Mouse (Mus musculus) right cerebral cortex, postnatal 14 days (tissue): ENCODE measurements at regions not wholly inside any gene's neighbourhood (a gene's known extent, or its start where the extent isn't known, plus 50 kb on each side); places are given as distances from the start of the nearest gene placed in this dataset.

Experiments used
- DNase-seq: peaks from one replicate; pipeline ENCODE4 v3.0.0; 2022

DNA sequence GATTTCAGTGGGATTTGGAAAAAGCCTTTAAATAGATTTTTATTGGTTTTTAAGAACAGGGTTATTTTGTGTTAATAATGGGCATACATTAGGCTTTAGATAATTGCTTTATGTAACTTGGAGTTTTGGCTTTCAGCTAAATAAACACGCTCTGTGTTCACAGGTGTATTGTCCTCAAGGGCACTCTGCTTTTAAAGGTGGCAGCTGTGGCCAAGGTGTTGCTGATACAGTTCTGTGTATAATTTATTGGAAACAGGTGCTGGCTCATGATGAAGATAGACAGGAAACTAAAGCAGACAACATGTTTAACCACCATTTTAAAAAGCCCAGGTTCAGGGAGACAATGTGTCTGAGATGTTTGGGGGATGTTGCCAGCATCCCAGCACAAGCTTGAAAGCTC is 242.3 kb upstream of the Lrtm1 start:
- DNase-seq = no peak

DNA sequence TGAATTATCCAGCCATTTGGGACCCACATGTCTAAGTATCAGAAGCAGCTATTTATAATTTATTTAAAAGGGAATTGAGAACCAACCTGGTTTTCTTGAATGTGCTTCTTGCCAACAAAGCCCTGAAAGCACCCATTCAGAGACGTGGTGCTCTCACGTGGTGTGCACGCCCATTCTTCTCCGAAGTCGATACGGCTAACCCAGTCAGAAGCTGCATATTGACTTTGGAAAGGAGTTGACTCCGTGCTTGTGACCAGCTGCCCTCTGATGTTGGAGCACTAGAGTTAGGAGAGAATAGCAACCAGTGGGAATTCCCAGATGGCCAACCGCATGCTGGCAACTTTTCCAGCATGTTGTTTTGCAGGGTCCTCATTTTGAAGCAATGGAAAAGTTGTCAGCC is 240.2 kb upstream of the Lrtm1 start:
- no peak for DNase-seq

DNA sequence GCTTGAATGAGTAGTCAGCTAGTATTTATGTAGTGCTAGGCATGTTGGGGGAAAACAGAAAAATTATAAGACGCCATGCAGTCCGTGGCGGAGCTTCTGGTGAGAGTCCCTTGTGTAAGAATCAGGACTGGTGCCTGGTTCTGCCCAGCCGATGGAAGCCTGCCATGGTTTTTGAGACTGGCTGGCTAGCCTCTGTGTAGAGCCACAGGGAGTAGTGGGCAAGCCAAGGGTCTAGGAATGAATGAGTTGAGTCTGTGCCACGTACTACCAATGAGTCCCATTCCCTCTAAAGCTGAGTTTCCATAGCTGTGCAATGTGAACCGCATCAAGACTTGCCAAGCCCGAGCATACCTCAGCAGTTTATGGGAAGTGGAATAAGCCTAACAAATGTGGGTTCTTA is 236.3 kb upstream of the Lrtm1 start:
- DNase-seq = no peak

DNA sequence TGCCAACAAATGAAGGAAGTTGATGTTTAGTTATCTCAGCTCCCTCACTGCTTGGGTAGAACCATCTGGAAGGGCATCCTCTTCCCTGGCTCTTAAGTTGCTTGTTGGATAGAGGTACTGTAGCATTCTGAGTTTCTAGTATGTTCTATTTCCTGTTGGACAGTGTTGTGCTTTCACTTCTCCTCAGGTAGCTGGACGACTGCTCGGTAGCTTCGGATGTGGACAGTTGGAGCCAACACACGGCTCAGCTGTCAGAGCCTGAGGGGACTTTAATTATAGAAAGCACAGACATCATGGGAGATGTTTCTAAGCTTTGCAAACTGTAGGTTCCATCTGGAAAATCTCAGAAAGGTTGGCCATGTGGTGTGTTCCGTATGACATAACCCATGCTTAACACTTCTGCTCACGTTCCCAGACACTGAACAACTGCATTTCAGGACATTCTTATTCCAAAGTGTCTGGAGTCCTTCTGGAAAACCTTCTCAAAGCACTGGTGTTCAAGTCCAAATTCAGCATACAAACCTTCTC is 233.8 kb upstream of the Lrtm1 start:
- no peak for DNase-seq

DNA sequence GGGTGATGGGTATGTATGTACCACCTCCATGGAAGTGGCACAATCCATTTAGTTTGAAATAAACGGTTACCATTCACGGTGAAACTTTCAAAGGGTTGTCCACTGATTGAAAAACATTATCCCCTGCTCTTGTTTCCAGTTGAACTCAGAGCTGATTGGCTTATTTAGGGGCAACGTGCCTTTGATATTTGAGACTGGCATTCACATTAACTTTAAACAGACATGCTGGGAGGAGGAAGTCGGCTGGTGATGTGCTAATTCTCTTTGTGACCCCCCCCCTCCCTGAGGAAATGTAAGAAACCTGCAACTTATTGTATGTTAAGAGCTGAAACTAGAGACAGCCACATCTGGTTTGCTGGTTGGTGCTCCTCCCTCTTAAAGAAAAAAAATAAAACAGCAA is 219.7 kb upstream of the Lrtm1 start:
- DNase-seq = no peak

DNA sequence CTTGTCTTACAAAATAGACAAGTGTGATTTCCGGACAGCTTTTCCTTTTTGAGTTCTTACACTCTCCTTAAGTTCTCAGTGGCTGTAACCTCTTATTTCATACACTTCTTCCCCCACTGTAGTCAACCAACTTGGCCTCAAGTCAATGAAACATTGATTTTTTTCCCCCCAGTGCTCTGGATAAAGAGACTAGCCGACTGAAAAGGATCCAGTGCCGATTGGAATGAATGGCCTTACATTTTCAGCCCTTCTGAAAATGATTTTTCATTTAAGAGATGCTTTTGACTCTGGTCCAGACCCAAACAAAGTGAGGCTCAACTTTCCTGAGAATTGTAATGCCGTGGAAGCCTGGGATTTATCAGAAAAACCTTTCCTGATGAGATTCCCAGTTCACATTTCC is 216.3 kb upstream of the Lrtm1 start:
- DNase-seq = no peak

DNA sequence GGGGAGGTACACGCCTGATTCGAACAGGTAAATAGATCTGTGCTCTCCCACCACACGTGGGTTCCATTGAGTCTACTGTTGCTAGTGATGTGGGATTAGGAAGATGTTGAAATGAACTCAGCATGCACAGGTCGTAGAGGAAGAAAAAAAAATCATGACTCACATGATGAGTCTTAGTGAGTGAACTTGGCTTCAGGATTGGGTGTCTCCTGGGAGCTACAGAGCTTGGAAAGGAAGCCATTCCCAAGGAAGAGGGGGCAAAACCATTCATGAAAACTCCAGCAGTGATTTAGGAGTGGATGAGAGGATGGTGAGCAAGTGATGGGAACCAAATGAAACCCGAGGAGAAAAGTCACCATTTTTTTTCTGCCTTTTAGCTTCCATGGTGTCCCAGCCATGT is 215.9 kb upstream of the Lrtm1 start:
- DNase-seq = no peak

DNA sequence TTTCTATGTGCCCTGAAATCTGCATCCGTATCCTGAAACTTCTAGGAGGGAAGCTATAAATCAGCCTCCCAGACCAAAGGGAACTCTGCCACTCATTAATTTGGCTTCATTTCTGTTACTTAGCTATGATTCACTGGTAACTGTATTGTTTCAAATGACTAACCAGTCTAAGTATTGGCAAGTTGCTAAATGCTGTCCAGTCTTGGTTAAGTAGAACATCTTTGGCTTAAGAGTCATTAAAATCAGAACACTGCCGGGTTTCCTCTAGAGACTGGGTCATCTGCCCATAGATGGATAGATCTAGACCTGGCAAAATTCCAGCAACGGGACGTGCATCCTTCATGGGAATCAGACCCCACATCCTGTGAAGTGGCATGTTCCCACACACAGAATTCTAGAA is 209.9 kb upstream of the Lrtm1 start:
- no peak for DNase-seq

DNA sequence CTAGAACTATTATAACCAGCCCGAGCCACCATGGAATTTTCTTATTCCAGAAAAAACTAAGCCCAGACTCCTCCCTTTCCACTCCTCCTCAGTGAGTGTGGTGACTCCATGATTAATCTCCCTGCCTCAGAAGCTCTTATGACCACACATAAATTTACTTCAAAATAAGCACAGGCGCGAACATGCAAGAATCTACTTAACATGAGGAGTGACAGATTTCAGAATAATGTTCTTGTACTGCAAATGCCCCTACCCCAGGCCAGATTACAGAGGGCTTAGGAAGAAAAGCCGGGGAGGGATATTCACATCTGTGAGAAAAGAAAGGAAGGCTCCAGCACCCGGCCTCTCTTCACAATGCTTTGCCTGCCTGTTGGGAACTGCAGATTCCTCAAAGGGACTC is 208.7 kb upstream of the Lrtm1 start:
- no peak for DNase-seq

DNA sequence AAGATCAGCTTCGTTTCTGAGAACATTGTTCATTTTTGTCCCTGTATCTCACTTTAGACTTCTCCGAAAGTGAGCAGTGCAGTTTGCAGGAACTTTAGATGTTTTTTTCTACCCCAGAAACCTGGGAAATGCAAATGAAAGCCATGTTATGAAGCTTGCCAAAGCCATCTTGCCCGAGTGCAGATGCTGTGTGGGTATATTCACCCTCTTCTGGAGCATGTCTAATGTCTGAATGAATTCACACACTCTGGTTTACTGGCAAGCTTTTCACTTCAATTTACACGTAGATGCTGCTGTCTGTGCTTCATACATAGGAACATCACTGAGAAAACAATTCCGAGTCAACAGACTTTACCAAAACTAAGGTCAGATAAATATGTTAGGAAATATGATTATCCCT is 197.0 kb upstream of the Lrtm1 start:
- DNase-seq = no peak

DNA sequence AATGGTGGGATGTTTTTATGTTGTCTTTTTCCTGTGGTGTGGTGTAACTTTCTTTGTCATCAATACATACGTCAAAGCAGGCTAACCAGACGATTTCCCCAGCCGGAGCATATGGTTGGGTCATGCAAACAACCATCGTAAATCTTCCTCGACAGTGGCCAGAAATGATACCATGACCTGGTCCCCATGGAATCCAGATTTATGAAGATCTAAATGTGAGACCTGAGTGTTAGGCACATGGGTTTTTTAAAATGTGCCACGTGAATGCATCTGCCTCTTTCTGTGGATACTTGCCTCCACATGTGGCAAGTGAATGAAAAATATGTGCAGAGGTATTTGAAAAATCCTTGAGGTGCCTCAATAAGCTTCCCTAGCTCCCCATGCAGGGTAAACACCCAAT is 190.8 kb upstream of the Lrtm1 start:
- no peak for DNase-seq

DNA sequence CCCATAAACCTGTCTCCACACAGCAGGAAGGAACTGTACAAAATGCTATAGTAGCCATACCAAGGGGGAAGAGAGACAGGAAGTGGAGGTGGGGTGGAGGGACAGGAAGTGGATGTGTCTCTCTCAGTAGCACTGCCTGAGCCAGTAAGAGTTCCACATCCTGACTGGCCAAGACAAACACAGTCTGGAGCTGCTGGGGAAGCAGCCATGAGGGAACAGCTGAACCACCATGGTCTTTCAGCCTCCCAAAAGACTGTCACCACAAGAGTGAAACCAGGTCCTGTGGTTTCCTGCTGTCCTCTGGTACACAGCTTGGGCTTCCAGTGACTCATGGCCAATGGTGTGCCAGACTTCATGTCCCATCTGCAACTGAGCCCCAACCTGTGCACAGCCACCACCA is 180.9 kb upstream of the Lrtm1 start:
- no peak for DNase-seq

DNA sequence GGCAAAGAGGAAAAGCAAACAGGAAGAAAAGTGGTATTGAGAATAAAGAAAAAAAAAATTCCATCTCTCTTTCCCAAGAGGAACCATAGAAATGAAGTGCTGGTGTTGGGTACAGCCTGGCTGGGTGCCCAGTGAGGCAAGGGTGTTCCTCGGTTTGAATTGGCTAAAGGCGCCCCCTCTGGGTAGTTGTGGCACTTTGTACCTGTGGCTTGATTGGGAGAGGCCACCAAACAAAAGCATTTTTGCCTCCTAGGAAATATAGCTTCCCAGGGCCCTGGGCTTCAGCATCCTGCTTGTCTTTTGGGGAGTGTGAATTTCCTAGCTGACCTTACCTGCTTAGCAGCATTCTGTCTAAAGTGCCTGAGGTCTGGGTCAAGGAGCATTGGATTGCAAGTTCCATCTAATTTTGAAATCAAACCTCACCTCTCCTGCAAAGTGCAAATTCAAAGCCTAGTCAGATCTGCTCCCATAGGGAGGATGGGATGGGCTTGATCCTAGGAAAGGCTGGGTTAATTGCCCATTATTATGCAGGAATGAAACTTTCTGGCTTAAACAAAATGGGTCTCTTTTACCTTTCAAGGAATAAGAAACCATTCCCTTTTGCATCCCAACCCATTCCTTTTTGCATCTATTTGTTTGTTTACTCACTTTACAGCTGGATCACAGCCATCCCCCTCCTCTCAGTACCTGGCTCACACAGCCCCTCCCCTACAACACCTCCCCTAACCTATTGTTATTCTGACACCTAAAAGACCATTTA is 169.0 kb upstream of the Lrtm1 start:
- peak; percentile 31 for DNase-seq
